Mouse (Mus musculus) urinary bladder, postnatal 10 days (tissue): ENCODE results near the gene Tmem178b.

Source experiments
- DNase-seq: peaks from one replicate; pipeline ENCODE4 v3.0.0; 2022; ENCODE audit warnings: low spot score

The Tmem178b gene

DNA sequence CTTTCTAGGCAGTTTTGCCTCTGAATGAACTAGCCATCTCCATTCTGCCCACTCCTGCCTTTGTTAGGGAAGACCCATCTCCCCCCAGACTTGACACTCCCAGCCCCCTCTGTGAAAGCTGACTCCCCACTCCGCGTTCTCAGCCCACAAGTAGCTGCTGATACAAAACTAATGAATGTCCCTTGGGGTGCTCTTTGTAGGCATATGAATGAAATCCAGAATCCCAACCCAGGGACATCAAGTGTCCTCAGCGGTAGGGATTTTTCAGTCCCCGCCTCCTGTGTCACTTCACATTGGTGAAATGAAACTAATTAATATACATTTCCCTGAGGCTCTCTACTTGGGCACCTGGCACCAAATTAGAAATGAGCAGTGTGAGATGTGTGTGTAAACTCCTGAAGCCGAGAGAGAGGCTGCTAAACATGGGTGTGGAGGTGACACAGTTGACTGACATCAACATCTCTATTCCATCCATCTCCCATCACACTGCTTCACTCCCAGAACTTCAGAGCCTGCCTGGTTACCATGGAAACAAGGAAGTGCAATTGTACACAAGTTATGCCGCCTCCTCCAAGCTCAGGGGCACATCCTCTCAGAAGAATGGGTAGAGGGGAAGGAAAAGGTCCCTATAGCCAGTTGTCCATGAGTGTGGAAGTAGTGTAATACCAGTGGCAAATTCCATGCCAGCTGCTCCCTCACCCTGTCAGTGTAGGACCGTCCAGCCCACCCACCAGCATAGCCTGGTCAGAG lies 142.8 kb downstream of the Tmem178b start:
- no peak for DNase-seq

DNA sequence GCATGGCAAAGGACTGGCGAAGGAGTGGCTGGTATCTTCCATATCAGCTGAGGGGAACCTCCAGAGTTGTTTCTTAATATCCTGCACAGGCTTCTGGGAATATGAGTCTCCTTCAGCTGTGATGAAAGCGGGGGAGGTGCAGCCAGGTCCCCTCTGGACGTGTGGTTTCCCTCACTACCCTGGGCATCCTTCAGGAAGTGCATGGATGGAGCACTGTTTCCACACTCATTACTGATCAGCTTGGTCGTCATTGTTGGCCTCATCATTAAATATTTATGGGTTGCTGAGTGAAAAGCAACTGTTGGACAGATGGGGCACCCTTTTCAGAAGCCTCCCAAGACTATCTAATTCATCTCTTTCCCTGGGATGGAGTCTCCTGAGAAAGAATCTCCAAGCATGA lies 146.3 kb downstream of the Tmem178b start:
- no peak for DNase-seq

DNA sequence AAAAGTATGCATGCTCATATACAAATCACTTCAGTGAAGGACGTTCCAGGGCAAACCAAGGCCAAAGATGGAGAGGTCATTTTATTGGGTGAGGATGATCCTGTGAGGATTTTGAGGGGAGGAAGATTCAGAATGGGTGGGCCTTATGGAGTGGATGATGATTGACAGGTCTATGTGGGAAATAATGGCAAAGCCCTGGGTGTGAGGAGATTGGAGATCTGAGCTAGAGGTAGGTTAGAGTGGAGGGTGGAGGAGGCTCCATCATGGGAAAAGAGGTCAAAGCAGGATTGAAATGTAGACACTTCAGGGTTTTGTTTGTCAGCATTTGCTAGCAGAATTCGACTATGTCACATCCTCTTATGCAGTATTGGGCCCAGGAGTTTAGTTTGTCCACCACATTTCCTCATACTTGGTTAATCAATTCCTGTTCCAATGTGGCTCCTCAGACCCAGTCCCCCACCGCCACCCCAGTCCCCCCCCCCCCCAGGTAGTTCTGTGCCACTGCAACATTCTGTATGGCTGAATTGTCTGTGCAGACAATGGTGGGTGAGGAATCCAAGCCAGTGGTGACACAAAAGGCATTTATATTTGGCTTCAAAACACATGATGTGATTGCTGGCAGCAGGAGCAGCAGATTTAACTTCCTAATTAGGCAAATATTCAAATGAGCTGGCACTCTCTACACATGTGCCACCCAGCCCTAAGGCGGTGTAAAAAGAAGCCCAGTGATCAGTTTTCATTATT lies 150.7 kb downstream of the Tmem178b start:
- no peak for DNase-seq

DNA sequence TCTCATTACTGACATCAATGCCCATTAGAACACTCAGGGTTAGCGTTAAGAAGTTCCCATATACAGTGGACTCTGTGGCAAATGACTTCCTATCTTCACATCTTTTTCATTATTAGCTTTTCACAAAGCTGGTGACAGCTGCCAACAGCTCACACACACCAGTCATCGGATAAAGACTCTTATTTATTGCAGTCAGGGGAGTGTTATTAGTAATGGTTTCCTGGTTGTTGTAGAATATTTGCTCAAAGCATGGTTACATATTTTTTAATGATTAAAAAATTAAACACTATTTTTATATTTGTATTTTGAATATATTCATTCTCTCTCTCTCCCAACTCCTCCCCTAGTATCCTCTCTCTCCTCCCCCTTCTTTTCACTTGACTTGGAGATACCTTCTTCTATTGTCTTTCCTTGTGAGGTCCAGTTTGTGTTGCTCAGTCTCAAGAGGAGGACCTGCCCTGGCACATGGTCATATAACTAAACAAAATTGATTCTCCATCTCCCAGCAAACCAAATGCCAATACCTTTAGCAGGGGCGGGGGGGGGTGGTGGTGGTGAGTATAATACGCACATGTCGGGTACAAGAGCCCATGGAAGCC lies 151.4 kb downstream of the Tmem178b start:
- DNase-seq, result no peak

DNA sequence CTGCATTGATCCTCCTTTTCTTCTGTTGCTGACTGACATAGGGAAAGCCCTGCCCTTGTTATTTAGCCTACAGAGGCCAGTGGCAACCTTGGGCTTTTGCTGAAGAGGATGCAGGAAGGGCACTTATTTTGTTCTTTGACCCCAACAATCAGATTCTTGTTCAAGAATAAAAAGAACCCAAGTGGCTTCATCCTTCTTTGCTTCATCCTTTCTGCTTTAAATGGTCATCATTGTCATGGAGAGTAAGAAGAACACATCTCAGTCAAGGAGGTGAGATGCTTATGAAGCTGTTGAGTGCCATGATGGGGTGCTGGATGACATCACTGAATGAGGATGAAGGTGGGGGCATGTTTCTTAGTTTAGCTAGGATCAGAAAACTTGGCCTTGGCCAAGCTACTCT lies 159.8 kb downstream of the Tmem178b start:
- DNase-seq, result no peak

DNA sequence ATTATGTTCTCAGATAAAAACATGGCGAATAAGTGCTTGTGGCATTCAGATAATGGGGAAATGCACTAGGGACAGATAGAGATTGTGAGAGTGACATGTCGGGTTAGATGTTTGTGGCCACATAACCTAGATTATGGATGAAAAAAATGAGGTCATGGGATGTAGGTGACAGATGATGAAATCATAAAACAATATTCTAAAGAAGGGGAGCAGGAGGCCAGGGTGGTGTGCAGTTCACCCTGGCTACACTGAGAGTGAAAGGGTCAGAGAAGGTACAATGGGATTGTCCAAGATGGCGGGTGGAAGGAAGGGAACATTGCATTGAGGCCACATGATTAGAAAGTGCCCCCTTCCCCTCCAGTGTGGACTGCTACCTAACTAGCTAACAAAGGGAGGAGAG lies 160.9 kb downstream of the Tmem178b start:
- DNase-seq, result no peak

DNA sequence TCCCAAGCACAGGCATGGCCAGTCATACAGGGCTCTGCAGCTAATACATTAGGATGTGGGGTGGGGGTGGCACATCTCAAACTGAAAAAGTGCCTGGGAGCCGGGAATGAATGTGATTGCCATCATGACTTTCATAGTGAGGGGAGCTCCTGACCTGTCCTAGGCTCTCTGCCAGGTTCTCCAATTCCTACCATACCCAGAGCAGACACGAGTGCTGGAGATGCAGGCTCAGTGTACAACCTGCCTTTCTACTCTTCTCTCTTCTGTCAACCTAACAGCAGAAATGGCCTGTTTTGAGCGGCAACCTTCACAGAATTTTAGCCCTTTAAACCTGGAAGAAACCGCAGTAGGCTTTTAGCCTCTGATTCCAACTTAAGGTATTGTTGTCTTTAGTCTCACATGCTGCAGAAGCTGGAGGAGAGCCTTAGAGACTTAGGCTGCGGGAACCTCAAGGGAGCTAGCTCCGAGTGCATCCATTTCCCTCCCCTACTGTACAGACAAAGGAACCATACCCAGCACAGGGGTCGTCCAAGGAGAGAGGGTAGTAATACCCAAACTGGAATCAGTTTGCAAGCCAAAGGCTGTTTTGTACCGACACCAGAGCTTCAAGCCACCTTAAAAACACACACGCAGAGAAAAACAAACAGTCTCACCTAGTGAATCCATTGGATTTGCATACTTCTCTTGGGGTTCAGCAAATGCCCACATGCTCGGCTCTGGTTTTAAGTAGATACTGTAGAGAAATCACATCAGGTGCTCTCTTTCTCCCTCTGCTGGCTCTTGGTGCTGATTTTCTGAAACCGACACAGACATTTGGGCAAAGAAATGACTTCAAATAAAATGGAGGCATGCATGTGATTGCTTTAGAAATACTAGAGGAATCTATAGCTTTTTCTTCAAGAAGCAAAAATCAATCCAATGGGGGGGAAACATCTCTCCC lies 176.2 kb downstream of the Tmem178b start:
- DNase-seq, result no peak

DNA sequence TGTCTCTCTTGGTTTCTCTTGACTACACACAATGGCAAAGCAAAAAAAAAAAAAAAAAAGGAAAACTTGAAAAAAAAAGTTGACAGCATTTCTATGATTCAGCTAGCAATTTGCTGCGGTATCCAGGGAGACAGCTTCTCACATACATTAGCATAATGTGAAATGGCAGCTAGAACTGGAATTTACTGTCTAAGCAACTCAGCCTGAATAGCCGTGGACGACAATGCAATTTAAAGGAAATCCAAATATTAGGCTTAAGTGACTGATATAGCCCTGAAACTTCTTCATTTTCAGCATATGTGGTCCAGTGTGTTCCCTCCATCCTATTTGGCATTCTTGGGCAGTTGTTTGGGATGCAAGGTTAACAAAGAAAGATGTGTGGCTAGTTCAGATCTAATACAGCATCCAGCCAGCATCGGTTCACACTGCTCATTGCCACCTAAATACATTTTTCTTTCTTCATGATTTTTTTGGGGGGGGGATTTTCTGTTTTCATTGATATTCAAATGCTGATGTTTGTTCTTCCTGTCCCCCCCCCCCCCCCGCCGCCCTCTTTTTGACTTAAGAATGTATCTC lies 176.9 kb downstream of the Tmem178b start:
- DNase-seq, result no peak

DNA sequence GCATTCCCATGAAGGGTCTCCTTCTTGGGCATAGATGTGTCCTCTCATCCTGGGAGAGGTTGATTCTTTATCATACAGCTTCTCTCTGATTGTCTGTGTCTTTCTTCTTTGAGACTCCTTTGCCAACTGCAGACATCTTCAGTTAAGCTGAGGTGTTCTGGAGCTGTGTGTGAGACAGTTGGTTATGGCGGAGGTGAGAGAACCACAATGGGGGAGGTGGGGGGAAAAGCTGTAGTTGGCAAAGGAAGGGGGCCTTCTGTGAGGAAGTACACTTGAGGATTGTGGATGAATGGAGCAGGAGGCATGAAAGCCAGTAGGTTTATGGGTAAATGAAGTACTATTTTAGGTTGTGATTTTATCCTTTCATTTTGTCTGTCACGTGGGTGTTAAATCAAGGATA lies 178.6 kb downstream of the Tmem178b start:
- no peak for DNase-seq

DNA sequence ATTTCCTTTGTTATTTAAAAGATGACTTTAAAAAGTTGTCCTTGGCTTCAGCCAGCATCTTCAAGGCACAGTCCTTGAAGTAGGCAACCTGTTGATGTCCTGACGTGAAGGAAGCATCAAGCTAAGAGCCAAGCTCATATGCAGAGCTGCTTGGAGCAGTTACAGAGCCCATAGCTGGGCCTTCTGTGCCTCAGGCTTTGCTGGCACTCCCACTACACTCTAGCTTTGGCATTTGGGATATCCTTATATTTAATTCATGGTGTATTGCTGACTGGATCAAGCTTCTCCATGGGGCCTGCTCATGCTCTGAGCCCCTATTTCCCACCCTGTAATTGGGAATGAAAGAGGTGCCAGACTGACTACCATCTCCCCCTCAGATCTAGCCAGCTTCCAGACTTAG lies 179.5 kb downstream of the Tmem178b start:
- no peak for DNase-seq

DNA sequence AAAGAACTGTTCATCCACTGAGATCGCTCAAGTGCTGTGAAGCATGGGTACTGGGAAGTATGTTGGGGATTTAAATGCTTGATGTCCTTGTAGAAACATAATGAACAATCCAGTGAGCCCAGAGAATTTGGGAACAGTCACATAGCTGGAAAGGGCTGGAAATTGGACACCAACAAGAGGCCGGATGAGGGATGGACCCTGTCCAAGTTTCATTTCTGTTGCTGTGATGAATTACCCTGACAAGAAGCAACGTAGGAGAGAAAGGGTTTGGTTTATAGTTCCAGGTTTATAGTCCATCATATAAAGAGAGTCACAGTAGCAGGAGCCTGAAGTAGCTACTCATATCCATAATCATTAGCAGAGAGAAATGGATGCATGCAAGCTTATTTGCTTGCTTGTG lies 186.4 kb downstream of the Tmem178b start:
- DNase-seq, result no peak

DNA sequence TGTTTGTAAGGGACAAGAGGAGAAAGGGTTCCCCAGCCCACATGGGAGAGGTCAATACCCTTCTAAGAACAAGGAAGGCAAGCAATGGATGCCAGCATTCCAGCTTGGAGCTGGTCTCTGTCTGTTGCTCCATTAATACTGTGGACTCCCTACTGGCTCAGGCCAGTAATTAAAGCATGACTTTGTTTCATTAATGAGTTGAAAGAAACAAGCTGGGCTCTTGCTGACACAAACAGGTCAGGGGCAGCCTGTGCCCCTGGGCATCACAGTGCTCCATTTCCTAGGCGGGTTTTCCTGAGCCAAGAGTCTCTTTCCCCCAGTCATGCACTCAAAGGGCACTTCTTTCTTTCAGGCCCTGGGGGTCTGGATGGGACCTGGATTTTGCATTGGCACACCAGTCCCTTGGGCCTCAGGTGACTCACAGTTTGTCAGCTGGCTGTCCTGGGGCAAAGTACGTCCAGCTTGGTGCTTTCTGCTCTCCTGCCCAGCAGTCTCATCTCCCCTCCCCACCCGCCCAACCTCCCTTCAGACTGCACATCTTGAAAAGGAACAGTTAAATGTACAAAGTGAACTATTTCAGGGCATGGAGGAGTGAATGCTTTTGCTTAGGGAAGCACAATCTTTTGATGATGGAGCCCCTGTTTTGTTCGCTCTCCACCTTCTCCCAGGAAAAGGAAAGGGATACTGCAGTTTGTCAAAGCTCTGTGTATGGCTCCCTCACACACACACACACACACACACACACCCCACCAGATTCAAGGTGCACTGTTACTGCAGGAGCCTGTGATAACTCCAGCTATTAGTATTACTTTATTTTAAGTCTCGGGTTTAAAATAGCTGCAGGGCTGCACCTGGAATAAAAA lies 188.5 kb downstream of the Tmem178b start:
- no peak for DNase-seq

DNA sequence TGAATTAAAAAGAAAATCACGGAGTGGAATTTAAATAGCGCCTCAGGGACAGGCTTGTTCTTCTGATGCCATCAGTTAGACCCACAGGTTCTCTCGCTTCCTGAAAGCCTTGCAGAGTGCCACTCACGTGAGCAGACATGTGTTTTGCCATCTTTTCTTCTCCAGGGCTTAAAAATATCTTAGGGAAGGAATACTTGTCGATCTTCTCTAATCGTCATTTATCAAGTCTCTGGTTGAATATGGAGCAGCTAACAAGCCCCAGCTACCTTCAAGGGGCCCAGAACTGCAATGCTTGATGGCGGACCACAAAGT lies 189.1 kb downstream of the Tmem178b start:
- DNase-seq, result no peak

DNA sequence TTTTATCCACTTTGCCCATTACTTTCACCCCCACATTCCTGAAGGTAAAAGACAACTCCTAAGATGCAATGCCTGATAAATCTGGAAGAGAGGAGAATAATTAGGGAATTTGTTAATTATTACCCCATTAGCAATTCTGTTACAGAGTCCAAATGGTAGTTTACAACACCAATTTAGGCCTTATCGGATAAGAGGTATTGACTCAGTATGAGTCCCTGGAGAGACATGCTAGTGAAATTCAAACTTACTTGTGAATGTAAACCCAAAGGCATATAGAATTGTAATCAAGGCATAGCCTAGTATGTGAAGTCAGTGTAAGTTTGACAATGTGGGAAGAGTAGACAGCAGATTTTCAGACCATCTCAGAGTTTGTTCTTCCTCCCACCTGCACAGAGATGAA lies 190.4 kb downstream of the Tmem178b start:
- DNase-seq, result no peak

DNA sequence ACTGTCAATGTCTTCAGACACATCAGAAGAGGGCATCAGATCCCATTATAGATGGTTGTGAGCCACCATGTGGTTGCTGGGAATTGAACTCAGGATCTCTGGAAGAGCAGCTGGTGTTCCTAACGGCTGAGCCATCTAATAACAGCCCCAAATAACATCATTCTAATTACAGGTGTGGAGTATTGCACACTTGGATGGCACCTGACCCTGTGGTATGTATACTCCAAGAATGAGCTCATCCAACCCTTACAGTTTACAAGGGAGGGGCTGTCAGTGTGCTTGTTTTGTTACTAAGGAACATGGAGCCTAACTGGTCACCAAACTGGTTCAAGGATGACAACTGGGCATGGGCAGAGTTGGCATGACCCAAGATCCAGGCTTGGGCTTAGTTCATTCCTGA lies 190.8 kb downstream of the Tmem178b start:
- no peak for DNase-seq

DNA sequence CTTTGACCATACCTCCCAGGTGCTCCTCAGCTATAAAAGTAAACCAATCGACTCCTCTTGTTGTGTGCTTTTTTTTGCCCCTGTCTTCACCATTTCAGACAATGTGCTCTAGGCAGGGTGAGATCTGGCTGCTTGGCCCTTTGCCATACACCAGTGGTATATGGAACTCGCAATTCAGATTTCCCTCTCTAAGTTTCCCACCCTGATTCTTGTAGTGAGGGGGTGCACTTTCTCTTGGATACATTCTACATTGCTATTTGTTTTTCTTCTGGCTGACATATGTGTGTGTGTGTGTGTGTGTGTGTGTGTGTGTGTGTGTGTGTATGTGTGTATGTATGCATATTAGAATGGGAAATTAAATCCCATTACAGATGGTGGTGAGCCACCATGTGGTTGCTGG lies 191.3 kb downstream of the Tmem178b start:
- DNase-seq, result no peak

DNA sequence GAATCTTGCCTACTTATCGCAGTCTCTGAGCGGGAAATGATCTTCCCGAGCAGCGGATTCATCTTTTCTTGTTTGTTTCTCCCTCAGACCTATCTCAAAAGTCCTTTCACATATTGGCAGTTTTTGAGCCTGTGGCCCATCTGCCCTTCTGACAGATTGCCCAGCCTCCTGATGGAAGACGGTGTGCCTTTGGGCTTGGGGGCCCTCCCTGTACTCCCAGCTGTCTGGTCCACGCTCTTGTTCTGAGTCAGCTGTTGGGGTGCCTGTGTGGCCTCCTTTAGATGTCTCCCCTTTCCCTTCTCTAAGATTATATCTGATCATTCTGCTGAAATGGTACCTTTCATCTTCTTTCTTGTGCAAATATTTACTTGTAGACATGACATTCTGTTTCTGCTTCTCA lies 195.4 kb downstream of the Tmem178b start:
- no peak for DNase-seq

DNA sequence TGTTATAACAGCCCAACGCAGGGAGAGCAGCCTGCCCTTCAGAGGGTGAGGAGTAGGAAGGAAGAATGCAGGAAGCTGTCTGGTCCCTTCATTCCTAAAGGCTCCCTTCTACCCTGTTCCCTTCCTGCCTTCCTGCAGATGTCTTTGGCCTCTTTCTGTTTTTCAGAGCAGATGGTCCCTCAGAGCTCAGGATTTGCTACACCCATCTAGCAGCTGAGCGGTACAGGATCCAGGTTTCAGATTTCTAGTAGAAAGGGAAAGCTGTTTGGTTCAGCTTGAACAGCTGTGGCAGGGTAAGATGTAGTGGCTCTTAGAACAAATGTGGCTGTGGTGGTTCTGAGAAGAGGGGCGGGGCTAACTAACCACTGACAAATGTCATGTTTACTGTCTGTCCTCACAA lies 197.9 kb downstream of the Tmem178b start:
- no peak for DNase-seq

DNA sequence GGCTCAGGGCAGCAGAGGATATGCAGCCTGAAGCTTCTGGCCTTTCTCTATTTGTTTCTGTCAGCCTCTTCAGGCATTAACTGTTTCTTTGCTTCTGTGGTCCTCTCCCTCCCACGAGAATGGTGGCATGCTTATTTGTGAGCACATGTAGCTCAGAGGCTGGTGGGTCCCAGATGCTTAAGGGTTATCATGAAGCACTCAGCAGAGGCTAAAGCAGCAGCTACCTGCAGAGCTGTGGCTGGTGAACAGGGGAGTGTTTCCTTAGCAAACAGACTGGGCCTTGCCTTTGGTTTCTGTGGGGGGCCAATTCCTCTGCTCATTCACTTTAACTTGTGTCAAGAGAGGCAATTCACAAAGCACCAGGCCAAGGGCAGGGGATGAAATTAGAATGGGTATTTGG lies 203.0 kb downstream of the Tmem178b start:
- no peak for DNase-seq

DNA sequence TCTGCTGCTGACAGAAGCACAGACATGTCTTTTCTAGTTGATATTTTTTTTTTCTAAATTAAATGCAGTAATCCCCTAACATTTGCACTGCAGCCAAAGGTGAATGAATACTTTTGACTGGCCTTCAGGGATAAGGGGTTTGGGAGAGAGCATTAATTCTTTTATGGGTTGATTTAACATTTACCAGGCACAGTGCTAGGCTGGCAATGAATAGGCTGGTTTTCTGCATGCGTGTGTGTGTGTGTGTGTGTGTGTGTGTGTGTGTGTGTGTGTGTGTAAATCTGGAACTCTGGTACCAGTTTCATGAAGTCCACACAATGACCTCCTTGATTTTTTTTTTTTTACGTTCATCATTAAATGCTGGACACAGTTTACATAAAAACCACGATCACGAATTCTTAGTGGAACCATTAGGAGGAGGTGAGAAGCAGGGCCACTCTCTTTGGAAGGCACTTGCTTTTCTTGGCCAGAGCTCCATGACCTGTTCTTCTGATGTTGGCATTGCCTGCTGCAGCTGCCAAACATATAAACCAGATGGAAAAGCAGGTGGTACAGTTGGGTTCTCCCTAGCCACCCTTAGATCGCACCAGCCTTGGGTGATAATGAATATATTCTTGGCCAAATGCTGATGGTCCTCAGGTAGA lies 203.7 kb downstream of the Tmem178b start:
- DNase-seq, result no peak

DNA sequence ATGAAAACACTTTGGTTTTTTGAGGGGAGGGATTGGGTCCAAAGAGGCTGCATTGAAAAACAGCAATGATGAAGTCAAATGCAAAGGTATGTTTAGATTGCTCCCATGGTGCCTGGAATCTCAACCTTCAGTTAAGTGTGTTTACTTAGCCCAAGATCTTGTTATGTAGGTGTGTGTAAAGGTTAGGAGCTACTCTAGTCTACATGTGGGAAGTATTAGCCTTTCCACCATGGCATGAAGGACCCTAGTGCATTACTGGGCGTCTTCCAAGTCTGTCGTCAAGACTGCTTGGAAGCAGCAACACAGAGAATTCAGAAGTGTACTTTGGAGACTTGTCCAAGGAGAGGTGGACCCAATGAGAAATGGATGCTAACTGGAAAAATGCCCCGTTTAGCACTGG lies 205.3 kb downstream of the Tmem178b start:
- DNase-seq, result no peak
